Mouse (Mus musculus): ENCODE results near the gene Atp1a4. TPM values are rescaled to one million over a fixed set of nuclear protein-coding genes. Genes with fewer than 3 reads are reported as not detected.
A peak's percentile ranks its signal among the peaks of the same experiment; 100 is the strongest.

The Atp1a4 gene
- polyA plus RNA-seq (2016; fragmentation: Nextera tagmentation; extraction: Ambion mirVana), result not detected in 2 replicates

DNA sequence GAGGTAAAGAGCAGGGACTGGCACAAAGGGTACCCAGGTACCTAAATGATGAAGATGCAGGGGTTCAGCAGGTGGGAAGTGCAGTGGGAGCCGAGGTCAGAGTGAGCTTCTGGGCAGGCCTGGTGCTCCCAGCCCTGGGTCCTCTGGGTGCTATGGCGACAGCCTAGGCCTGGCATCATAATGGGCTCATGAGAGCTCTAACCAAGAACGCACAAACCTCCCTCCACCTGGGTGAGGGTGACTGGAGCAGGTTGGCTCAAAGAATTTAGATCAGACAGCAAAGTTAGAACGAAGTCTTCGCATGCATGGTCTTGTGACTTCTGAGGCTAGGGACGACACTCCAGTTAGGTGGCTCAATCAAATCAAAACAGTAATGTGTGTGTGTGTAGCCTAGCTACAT is at the start of gene Atp1a4:
Atp1a4 (minus strand) TSS at position 101 of the 400 bp plus-strand sequence.
- 91% methylated on average over 6 of the region's 6 CpGs for WGBS
- Histone ChIP-seq H3K36me3 (no peaks in the 10 kb centered on the region), H3K27ac (replicated peaks) (no peak within 1 kb of the TSS)

GRCm38 (mm10) chr1:172307936-172308335 is 49.7 kb upstream of the Atp1a4 start:
- H3K9me3 ChIP-seq (replicated peaks), result no peaks in the 10 kb centered on the region

More for the DNA sequence above, at the start of gene Atp1a4:
- H3K9me3 ChIP-seq (replicated peaks), result no peaks in the 10 kb centered on the region
- peaks cover 23% of the 10 kb centered on the region for H3K4me1 ChIP-seq
- H3K4me3 ChIP-seq, result no peak within 1 kb of the TSS
- no peak for DNase-seq (ENCODE audit: low spot score)
- no peaks in the 10 kb centered on the region for H3K27me3 ChIP-seq (ENCODE audit: low read depth, poor library complexity, severe bottlenecking)

GRCm38 (mm10) chr1:172306885-172307284 is 48.7 kb upstream of the Atp1a4 start:
- Histone ChIP-seq H3K27me3 (ENCODE audit: low read depth, poor library complexity, severe bottlenecking) (peaks cover 23% of the 10 kb centered on the region), H3K27ac (replicated peaks) (peak overlapping the region; percentile 38), H3K4me3 (no peak overlapping the region), H3K36me3 (no peaks in the 10 kb centered on the region), H3K9me3 (replicated peaks) (no peaks in the 10 kb centered on the region), H3K4me1 (peaks cover 59% of the 10 kb centered on the region)
- WGBS, result 87% methylated on average over 6 of the region's 6 CpGs
- DNase-seq (ENCODE audit: low spot score), result no peak

More at GRCm38 (mm10) chr1:172307936-172308335, 49.7 kb upstream of the Atp1a4 start:
- peaks cover 18% of the 10 kb centered on the region for H3K27me3 ChIP-seq (ENCODE audit: low read depth, poor library complexity, severe bottlenecking)
- H3K4me1 ChIP-seq, result peaks cover 58% of the 10 kb centered on the region
- 61% methylated on average over 10 of the region's 10 CpGs for WGBS
- no peak overlapping the region for H3K4me3 ChIP-seq
- H3K27ac ChIP-seq (replicated peaks), result peak overlapping the region; percentile 71
- H3K36me3 ChIP-seq, result no peaks in the 10 kb centered on the region
- DNase-seq (ENCODE audit: low spot score), result no peak

GRCm38 (mm10) chr1:172306196-172306595 is 48.0 kb upstream of the Atp1a4 start:
- no peak for DNase-seq (ENCODE audit: low spot score)
- Histone ChIP-seq H3K4me1 (peaks cover 59% of the 10 kb centered on the region), H3K4me3 (no peak overlapping the region), H3K27ac (replicated peaks) (no peak overlapping the region), H3K9me3 (replicated peaks) (no peaks in the 10 kb centered on the region), H3K36me3 (no peaks in the 10 kb centered on the region), H3K27me3 (ENCODE audit: low read depth, poor library complexity, severe bottlenecking) (peaks cover 27% of the 10 kb centered on the region)
- WGBS, result 82% methylated on average over 4 of the region's 4 CpGs

GRCm38 (mm10) chr1:172305635-172306034 is 47.4 kb upstream of the Atp1a4 start:
- no peaks in the 10 kb centered on the region for H3K36me3 ChIP-seq
- WGBS, result 78% methylated on average over 3 of the region's 3 CpGs

GRCm38 (mm10) chr1:172305153-172305552 is 46.9 kb upstream of the Atp1a4 start:
- peaks cover 57% of the 10 kb centered on the region for H3K4me1 ChIP-seq
- H3K36me3 ChIP-seq, result no peaks in the 10 kb centered on the region
- WGBS, result 92% methylated on average over 2 of the region's 2 CpGs
- no peak overlapping the region for H3K4me3 ChIP-seq
- no peak overlapping the region for H3K27ac ChIP-seq (replicated peaks)
- peaks cover 25% of the 10 kb centered on the region for H3K27me3 ChIP-seq (ENCODE audit: low read depth, poor library complexity, severe bottlenecking)
- no peak for DNase-seq (ENCODE audit: low spot score)
- H3K9me3 ChIP-seq (replicated peaks), result no peaks in the 10 kb centered on the region

More at GRCm38 (mm10) chr1:172305635-172306034, 47.4 kb upstream of the Atp1a4 start:
- Histone ChIP-seq H3K4me1 (peaks cover 61% of the 10 kb centered on the region), H3K9me3 (replicated peaks) (no peaks in the 10 kb centered on the region), H3K27me3 (ENCODE audit: low read depth, poor library complexity, severe bottlenecking) (peaks cover 27% of the 10 kb centered on the region), H3K4me3 (no peak overlapping the region), H3K27ac (replicated peaks) (no peak overlapping the region)
- DNase-seq (ENCODE audit: low spot score), result no peak

- no peak overlapping the region for H3K4me3 ChIP-seq
- H3K4me1 ChIP-seq, result peaks cover 55% of the 10 kb centered on the region
- peaks cover 33% of the 10 kb centered on the region for H3K27me3 ChIP-seq (ENCODE audit: low read depth, poor library complexity, severe bottlenecking)
- H3K9me3 ChIP-seq (replicated peaks), result no peaks in the 10 kb centered on the region
- WGBS, result 82% methylated on average over 6 of the region's 6 CpGs
- H3K27ac ChIP-seq (replicated peaks), result 0 out of 2 replicates have a peak overlapping the region, but pooled peaks have one; percentile 10
- H3K36me3 ChIP-seq, result no peaks in the 10 kb centered on the region
- peak; percentile 12 for DNase-seq (ENCODE audit: low spot score)
Observed at GRCm38 (mm10) chr1:172304443-172304842, 46.2 kb upstream of the Atp1a4 start.

GRCm38 (mm10) chr1:172302851-172303250 is 44.6 kb upstream of the Atp1a4 start:
- Histone ChIP-seq H3K36me3 (no peaks in the 10 kb centered on the region), H3K4me3 (peak overlapping the region; percentile 0; the same call in 1 of the 2 replicates), H3K27ac (replicated peaks) (peak overlapping the region; percentile 61; the same call in 1 of the 2 replicates), H3K27me3 (ENCODE audit: low read depth, poor library complexity, severe bottlenecking) (peaks cover 48% of the 10 kb centered on the region), H3K9me3 (replicated peaks) (no peaks in the 10 kb centered on the region), H3K4me1 (peaks cover 56% of the 10 kb centered on the region)
- 14% methylated on average over 6 of the region's 6 CpGs for WGBS
- peak; percentile 63 for DNase-seq (ENCODE audit: low spot score)

DNA sequence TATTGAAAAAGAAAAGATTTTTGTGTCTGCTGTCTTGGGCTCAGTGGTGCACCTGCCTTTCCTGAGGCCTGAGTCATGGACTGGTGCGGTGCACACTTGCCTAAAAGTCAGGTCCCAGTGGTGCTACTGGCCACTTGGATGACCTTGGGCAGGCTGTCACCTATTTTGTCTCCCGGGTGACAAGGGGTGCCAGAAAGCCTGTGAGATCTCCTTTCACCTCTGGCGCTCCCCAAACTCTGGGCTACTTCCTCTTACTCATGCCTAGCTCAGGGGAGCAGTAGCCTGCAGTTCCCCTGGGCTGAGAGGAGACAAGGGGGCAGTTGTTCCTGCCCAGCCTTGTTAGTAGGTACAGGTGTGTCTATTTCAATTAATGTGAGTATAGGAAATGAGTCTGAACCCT is 44.1 kb upstream of the Atp1a4 start:
- DNase-seq (ENCODE audit: low spot score), result no peak
- no peaks in the 10 kb centered on the region for H3K36me3 ChIP-seq
- no peak overlapping the region for H3K4me3 ChIP-seq
- 55% methylated on average over 3 of the region's 3 CpGs for WGBS
- H3K27me3 ChIP-seq (ENCODE audit: low read depth, poor library complexity, severe bottlenecking), result peaks cover 54% of the 10 kb centered on the region
- H3K27ac ChIP-seq (replicated peaks), result 0 out of 2 replicates have a peak overlapping the region, but pooled peaks have one; percentile 61
- H3K4me1 ChIP-seq, result peaks cover 58% of the 10 kb centered on the region
- H3K9me3 ChIP-seq (replicated peaks), result no peaks in the 10 kb centered on the region

- DNase-seq (ENCODE audit: low spot score), result no peak
- WGBS, result 48% methylated on average over 12 of the region's 12 CpGs
- H3K27ac ChIP-seq (replicated peaks), result peak overlapping the region; percentile 61
Observed at GRCm38 (mm10) chr1:172301180-172301579, 43.0 kb upstream of the Atp1a4 start.

DNA sequence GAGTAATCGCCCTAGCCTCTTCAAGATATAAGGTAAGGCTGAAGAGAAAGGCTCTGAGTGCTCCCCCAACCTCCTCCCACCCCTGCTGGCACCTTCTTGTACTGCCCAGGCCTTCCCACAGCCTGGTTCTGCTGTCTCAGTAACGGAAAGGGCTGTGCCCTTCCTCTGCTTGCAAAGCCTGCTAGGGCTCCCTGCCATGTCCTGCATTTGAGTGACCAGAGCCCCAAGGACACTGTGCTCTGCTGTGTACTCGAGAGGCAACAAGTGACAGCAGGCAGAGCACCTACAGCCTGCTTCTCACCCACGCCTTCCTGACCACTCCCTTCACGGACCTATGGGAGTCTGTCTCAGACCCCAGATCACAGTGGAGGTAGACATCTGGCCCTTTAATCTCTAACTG is 42.0 kb upstream of the Atp1a4 start:
- WGBS, result 57% methylated on average over 5 of the region's 5 CpGs
- Histone ChIP-seq H3K9me3 (replicated peaks) (no peaks in the 10 kb centered on the region), H3K27ac (replicated peaks) (no peak overlapping the region), H3K4me3 (no peak overlapping the region), H3K27me3 (ENCODE audit: low read depth, poor library complexity, severe bottlenecking) (peaks cover 72% of the 10 kb centered on the region), H3K4me1 (peaks cover 73% of the 10 kb centered on the region), H3K36me3 (no peaks in the 10 kb centered on the region)
- no peak for DNase-seq (ENCODE audit: low spot score)

More at GRCm38 (mm10) chr1:172301180-172301579, 43.0 kb upstream of the Atp1a4 start:
- Histone ChIP-seq H3K36me3 (no peaks in the 10 kb centered on the region), H3K27me3 (ENCODE audit: low read depth, poor library complexity, severe bottlenecking) (peaks cover 65% of the 10 kb centered on the region), H3K4me1 (peaks cover 65% of the 10 kb centered on the region), H3K4me3 (no peak overlapping the region), H3K9me3 (replicated peaks) (no peaks in the 10 kb centered on the region)

DNA sequence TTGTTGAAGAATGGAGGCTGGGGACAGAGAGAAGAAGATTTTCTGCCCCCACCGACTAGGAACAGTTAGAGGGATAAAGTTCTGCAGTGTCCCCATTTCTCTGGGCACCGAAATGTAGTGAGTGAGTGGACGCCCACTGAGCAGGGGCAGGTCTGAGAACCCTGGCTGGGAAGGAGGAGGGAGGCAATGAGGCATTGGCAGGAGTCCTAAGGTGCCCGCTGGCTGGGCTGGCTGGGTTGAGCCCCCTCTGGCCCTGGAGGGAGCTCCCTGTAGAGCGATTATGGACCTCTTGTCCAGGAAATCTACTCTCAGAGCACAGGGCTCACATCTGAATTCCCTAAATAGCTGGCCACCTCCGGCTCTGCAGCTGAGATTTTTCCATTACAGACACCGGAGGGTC is 41.3 kb upstream of the Atp1a4 start:
- Histone ChIP-seq H3K27ac (replicated peaks) (no peak overlapping the region), H3K4me3 (no peak overlapping the region)
- 61% methylated on average over 7 of the region's 7 CpGs for WGBS

GRCm38 (mm10) chr1:172297611-172298537 is 39.7 kb upstream of the Atp1a4 start, which contains the start of gene Atp1a2:
Atp1a2 (minus strand) TSS chr1:172298064.
- 13% methylated on average over 16 of the region's 16 CpGs for WGBS
- DNase-seq (ENCODE audit: low spot score), result peak; percentile 48
- Histone ChIP-seq H3K4me1 (peaks cover 61% of the 10 kb centered on the region), H3K36me3 (no peaks in the 10 kb centered on the region), H3K27me3 (ENCODE audit: low read depth, poor library complexity, severe bottlenecking) (peaks cover 68% of the 10 kb centered on the region), H3K4me3 (peak within 1 kb of the TSS; percentile 31), H3K9me3 (replicated peaks) (no peaks in the 10 kb centered on the region), H3K27ac (replicated peaks) (peak within 1 kb of the TSS; percentile 72)

More for the DNA sequence above, 41.3 kb upstream of the Atp1a4 start:
- H3K36me3 ChIP-seq, result no peaks in the 10 kb centered on the region
- H3K9me3 ChIP-seq (replicated peaks), result no peaks in the 10 kb centered on the region
- no peak for DNase-seq (ENCODE audit: low spot score)
- peaks cover 73% of the 10 kb centered on the region for H3K4me1 ChIP-seq
- H3K27me3 ChIP-seq (ENCODE audit: low read depth, poor library complexity, severe bottlenecking), result peaks cover 72% of the 10 kb centered on the region

All from midbrain, embryonic 10.5 days (tissue).